Mouse (Mus musculus): Measurements from ENCODE around the gene Opn4.

Opn4 gene

GRCm38 (mm10) chr14:34599941-34600340, at the start of gene Opn4:
Opn4 (minus strand) TSS chr14:34600142.
- no peak for DNase-seq

GRCm38 (mm10) chr14:34647870-34648475, 48.0 kb upstream of the Opn4 start:
- DNase-seq: no peak

- no peak for DNase-seq
Observed at GRCm38 (mm10) chr14:34644140-34644539, 44.2 kb upstream of the Opn4 start.

GRCm38 (mm10) chr14:34635721-34636120, 35.8 kb upstream of the Opn4 start:
- no peak for DNase-seq

GRCm38 (mm10) chr14:34635192-34635591, 35.2 kb upstream of the Opn4 start:
- DNase-seq: no peak

GRCm38 (mm10) chr14:34632722-34633448, 32.9 kb upstream of the Opn4 start:
- DNase-seq: no peak

- no peak for DNase-seq
Observed at GRCm38 (mm10) chr14:34626824-34627223, 26.9 kb upstream of the Opn4 start.

- no peak for DNase-seq
Observed at GRCm38 (mm10) chr14:34623531-34624210, 23.7 kb upstream of the Opn4 start.

- no peak for DNase-seq
Observed at GRCm38 (mm10) chr14:34623074-34623473, 23.1 kb upstream of the Opn4 start.

GRCm38 (mm10) chr14:34620611-34621376, 20.9 kb upstream of the Opn4 start:
- DNase-seq: no peak

GRCm38 (mm10) chr14:34618808-34619207, 18.9 kb upstream of the Opn4 start:
- DNase-seq: no peak

- DNase-seq: peak; percentile 85
Observed at GRCm38 (mm10) chr14:34616821-34617220, 16.9 kb upstream of the Opn4 start.

GRCm38 (mm10) chr14:34615625-34616024, 15.7 kb upstream of the Opn4 start:
- DNase-seq: no peak

GRCm38 (mm10) chr14:34615082-34615481, 15.1 kb upstream of the Opn4 start:
- DNase-seq: no peak

- DNase-seq: no peak
Observed at GRCm38 (mm10) chr14:34614551-34614950, 14.6 kb upstream of the Opn4 start.

GRCm38 (mm10) chr14:34613523-34613922, 13.6 kb upstream of the Opn4 start:
- DNase-seq: no peak

- peak; percentile 43 for DNase-seq
Observed at GRCm38 (mm10) chr14:34612222-34612621, 12.3 kb upstream of the Opn4 start.

- no peak for DNase-seq
Observed at GRCm38 (mm10) chr14:34611591-34611990, 11.6 kb upstream of the Opn4 start.

- no peak for DNase-seq
Observed at GRCm38 (mm10) chr14:34601910-34602309, 2.0 kb upstream of the Opn4 start.

GRCm38 (mm10) chr14:34595596-34596255, 4.2 kb downstream of the Opn4 start:
- DNase-seq: no peak

- no peak for DNase-seq
Observed at GRCm38 (mm10) chr14:34591741-34592535, 8.0 kb downstream of the Opn4 start.

Data from right cerebral cortex, postnatal 4 days (tissue).